Mouse (Mus musculus) myocyte (in vitro differentiated cells): ENCODE data around the gene Rab36. TPM values are rescaled to one million over a fixed set of nuclear protein-coding genes. Genes with fewer than 3 reads are reported as not detected.
A peak's percentile ranks its signal among the peaks of the same experiment; 100 is the strongest.

Experiments used
- H3K27me3 ChIP-seq: one replicate; pipeline ENCODE4 v1.6.1; 2011; ENCODE audit not compliant: control insufficient read depth, insufficient read depth, insufficient read length
- H3K36me3 ChIP-seq: one replicate; pipeline ENCODE4 v1.6.1; 2011; ENCODE audit not compliant: control insufficient read depth, insufficient read depth
- H3K4me2 ChIP-seq: one replicate; pipeline ENCODE4 v1.6.1; 2011; ENCODE audit warnings: low read depth, control low read depth
- H3K4me3 ChIP-seq: one replicate; pipeline ENCODE4 v1.5.1; 2011; ENCODE audit warnings: mild to moderate bottlenecking, control low read depth, moderate library complexity
- H3K79me2 ChIP-seq: one replicate; pipeline ENCODE4 v1.6.1; 2011; ENCODE audit not compliant: control insufficient read depth, insufficient read depth
- H3ac ChIP-seq: one replicate; pipeline ENCODE4 v1.6.1; 2011; ENCODE audit not compliant: control insufficient read depth, insufficient read length
- CEBPB ChIP-seq: IDR thresholded peaks from 2 replicates; pipeline ENCODE4 v1.6.1; 2011; ENCODE audit warnings: mild to moderate bottlenecking, moderate library complexity; ENCODE audit not compliant: poor library complexity, insufficient read depth, severe bottlenecking
- E2F4 ChIP-seq: IDR thresholded peaks from one replicate; pipeline ENCODE4 v1.6.1; 2011; ENCODE audit warnings: mild to moderate bottlenecking, control low read depth, moderate library complexity; ENCODE audit not compliant: insufficient read depth
- MAX ChIP-seq: IDR thresholded peaks from one replicate; pipeline ENCODE4 v1.6.1; 2011; ENCODE audit warnings: low read depth, mild to moderate bottlenecking, control low read depth
- MYOD1 ChIP-seq, 3 experiments: IDR thresholded peaks; one replicate each; pipeline ENCODE4 v1.6.1; 2011; ENCODE audit warnings: control low read depth in 2 of 3, low read depth in 2 of 3, mild to moderate bottlenecking in 2 of 3, moderate library complexity in 1 of 3; ENCODE audit not compliant: insufficient read length in 2 of 3, control insufficient read depth in 1 of 3
- MYOG ChIP-seq, 3 experiments: IDR thresholded peaks; one replicate each; pipeline ENCODE4 v1.6.1; 2011; ENCODE audit warnings: control low read depth in 2 of 3, low read depth in 2 of 3, mild to moderate bottlenecking in 2 of 3; ENCODE audit not compliant: insufficient read length in 2 of 3, control insufficient read depth in 1 of 3, insufficient read depth in 1 of 3
- POLR2A ChIP-seq: IDR thresholded peaks from one replicate; pipeline ENCODE4 v1.6.1; 2011; ENCODE audit warnings: low read depth, mild to moderate bottlenecking, control low read depth, moderate library complexity; ENCODE audit not compliant: insufficient read length
- POLR2AphosphoS2 ChIP-seq: IDR thresholded peaks from one replicate; pipeline ENCODE4 v1.6.1; 2011; ENCODE audit warnings: low read depth, control low read depth; ENCODE audit not compliant: insufficient read length
- REST ChIP-seq: IDR thresholded peaks from one replicate; pipeline ENCODE4 v1.6.1; 2011; ENCODE audit warnings: mild to moderate bottlenecking, control low read depth, moderate library complexity; ENCODE audit not compliant: insufficient read depth, insufficient read length
- SRF ChIP-seq: IDR thresholded peaks from one replicate; pipeline ENCODE4 v1.6.1; 2011; ENCODE audit warnings: low read depth; ENCODE audit not compliant: control insufficient read depth, insufficient read length
- TCF12 ChIP-seq: IDR thresholded peaks from one replicate; pipeline ENCODE4 v1.6.1; 2011; ENCODE audit warnings: mild to moderate bottlenecking, control low read depth; ENCODE audit not compliant: poor library complexity, insufficient read depth, severe bottlenecking
- TCF3 ChIP-seq: IDR thresholded peaks from one replicate; pipeline ENCODE4 v1.6.1; 2011; ENCODE audit warnings: low read depth, control low read depth; ENCODE audit not compliant: insufficient read length
- USF1 ChIP-seq: IDR thresholded peaks from one replicate; pipeline ENCODE4 v1.6.1; 2011; ENCODE audit warnings: low read depth, mild to moderate bottlenecking, control low read depth, moderate library complexity
- polyA plus RNA-seq: library from polyadenylated mRNA; unstranded; fragments of >200 nt; fragmentation: generic; extraction: Trizol; gene quantifications from one replicate; pipeline ENCODE4 v1.2.1, GENCODE M21; 2012; ENCODE audit warnings: missing spikeins

The Rab36 gene
- polyA plus RNA-seq, result 0.83 TPM

DNA sequence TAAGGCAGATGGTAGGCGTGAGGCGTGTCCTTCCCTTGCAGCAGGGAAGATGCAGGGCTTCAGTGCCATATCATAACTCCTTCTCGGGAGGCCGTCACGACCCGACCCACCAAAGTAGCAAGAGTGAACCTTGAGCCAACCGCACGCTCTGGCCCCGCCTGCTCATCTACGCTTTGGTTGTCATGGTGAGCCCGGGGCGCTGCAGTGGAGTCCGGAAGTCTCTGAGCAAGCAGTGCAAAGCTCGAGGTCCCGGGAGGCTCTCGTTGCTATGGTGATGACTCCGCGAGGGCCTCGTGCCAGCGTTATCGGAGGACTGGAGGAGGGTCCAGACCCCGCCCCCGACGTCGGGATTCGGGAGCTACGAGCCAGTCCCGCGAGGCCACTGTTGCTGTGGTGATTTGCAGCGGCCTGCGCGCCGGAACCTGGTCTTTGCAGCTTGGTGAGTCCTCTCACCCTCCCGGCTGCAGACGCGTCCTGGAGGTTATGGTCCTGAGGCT, at the start of gene Rab36:
Rab36 (plus strand) TSS at position 176 of the 497 bp plus-strand sequence.
- Histone ChIP-seq H3K4me2 (peak within 1 kb of the TSS; percentile 87), H3K36me3 (no peaks in the 10 kb centered on the region), H3K27me3 (no peaks in the 10 kb centered on the region), H3K4me3 (peak within 1 kb of the TSS; percentile 14), H3ac (no peak within 1 kb of the TSS), H3K79me2 (no peaks in the 10 kb centered on the region)
- TF ChIP-seq POLR2AphosphoS2 (no peak), SRF (no peak), TCF3 (no peak), USF1 (no peak), E2F4 (no peak), CEBPB (no peak), REST (no peak), MYOG (IDR thresholded peaks at IDR 0.05; ENCODE audit: control insufficient read depth in 1 of 3, insufficient read depth in 1 of 3, insufficient read length in 2 of 3, low read depth in 2 of 3) (no peak), MAX (no peak), TCF12 (no peak), MYOD1 (IDR thresholded peaks at IDR 0.05; ENCODE audit: control insufficient read depth in 1 of 3, insufficient read length in 2 of 3, low read depth in 2 of 3) (no peak), POLR2A (no peak)

DNA sequence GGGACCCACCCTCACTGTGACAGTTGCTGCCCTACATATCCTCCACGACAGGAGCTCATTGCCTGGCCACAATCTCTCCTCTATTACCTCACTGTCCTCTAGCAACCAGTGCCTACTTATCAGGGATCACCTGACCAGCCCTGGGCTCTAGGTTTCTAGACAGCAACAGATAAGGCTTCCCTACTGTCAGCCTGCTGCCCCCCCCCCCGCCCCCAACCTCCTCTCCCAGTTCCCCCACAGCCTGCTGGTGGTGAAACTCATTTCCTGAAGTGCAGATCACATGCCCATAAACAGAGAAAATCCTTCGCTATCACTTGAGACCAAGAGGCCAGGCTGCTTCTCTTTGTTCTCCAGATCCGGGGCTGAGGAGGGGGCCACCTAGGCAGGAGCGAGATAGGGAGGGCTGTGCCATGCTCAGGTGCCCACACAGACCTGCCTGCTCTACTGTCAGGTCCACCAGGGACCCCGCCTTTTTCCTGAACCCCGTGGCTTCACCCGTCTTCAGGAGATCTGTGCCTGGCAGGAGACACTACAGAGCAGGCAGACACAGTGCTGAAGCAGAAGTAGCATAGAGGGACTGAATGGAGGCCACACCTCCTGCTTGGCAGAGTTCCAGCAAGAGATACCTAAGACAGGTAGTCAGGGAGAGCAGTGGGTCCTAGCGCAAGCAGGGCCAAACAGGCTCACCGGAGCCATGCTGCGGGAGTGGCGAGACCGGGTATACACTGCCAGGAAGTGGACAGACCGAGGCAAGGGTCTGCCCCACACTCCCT, 49.0 kb upstream of the Rab36 start:
- Histone ChIP-seq H3K4me3 (no peak overlapping the region), H3K27me3 (peaks cover 14% of the 10 kb centered on the region), H3K4me2 (no peak overlapping the region), H3ac (no peak overlapping the region), H3K79me2 (no peaks in the 10 kb centered on the region), H3K36me3 (no peaks in the 10 kb centered on the region)
- TF ChIP-seq MYOD1 (IDR thresholded peaks at IDR 0.05; ENCODE audit: control insufficient read depth in 1 of 3, insufficient read length in 2 of 3, low read depth in 2 of 3), result no peak
- no peak for TF ChIP-seq E2F4
- no peak for TF ChIP-seq TCF3
- no peak for TF ChIP-seq POLR2AphosphoS2
- no peak for TF ChIP-seq REST
- no peak for TF ChIP-seq POLR2A
- no peak for TF ChIP-seq MAX
- TF ChIP-seq MYOG (IDR thresholded peaks at IDR 0.05; ENCODE audit: control insufficient read depth in 1 of 3, insufficient read depth in 1 of 3, insufficient read length in 2 of 3, low read depth in 2 of 3), result no peak
- TF ChIP-seq SRF, result no peak
- TF ChIP-seq CEBPB, result no peak
- TF ChIP-seq TCF12, result no peak
- no peak for TF ChIP-seq USF1

DNA sequence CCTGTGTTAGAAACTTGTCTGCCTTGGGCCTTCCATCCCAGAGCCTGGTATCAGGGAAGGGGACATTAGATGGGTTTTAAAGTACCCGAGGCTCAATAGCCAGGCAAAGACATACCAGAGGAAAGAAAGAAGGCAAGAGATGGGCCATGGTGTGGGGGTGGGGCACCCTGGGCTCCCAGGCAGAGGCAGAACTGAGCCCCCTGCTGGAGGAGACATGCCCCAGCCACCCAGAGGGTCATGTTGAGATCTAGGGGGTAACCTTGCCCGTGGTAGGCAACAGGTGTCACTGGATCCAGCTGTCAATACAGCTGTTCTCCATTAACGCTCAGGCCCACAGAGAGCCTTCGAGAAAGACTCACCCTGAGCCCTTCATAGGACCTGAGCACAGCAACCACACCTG, 47.0 kb upstream of the Rab36 start:
- Histone ChIP-seq H3ac (no peak overlapping the region), H3K79me2 (no peaks in the 10 kb centered on the region), H3K4me2 (no peak overlapping the region), H3K36me3 (no peaks in the 10 kb centered on the region), H3K27me3 (peaks cover 17% of the 10 kb centered on the region), H3K4me3 (no peak overlapping the region)
- TF ChIP-seq REST (no peak), CEBPB (no peak), E2F4 (no peak), TCF12 (no peak), MYOD1 (IDR thresholded peaks at IDR 0.05; ENCODE audit: control insufficient read depth in 1 of 3, insufficient read length in 2 of 3, low read depth in 2 of 3) (no peak), TCF3 (no peak)

DNA sequence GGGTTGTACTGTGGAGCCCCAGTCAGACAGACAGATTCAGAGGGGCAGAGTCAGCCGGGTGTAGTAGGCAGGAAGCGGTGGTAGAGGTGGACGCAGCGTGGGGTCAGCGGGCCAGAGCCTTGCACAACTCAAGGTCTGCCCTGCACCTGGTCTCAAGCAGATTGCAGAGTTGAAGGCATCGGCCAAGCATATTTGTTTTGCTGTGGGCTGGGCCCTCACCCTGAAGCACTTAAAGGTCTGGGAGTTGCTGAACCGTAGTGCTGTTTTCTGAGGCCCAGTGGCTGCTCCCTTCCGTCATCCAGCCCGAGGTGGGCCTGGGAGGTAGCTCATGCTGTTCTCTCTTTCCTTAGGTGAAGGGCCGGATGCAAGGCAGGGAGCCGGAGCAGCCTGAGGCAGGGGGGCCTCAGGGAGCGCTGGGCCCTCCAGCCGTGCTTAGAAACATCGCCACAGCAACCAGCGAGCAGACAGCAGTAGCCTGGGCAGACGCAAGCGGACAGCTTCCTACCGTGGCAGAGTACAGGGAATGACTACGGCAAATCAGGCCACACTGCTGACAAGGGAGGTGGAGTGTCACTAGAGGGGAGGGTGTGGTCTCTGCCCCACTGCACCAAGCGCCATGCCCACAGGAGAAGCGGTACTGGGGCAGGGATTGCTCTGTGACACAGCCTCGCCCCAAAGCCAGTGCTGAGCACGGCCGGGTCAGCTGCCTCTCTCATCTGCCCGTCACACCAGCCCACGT, 46.1 kb upstream of the Rab36 start:
- Histone ChIP-seq H3K27me3 (peaks cover 26% of the 10 kb centered on the region), H3K36me3 (no peaks in the 10 kb centered on the region), H3K4me2 (no peak overlapping the region), H3K79me2 (no peaks in the 10 kb centered on the region), H3ac (no peak overlapping the region), H3K4me3 (no peak overlapping the region)
- TF ChIP-seq REST, result no peak
- TF ChIP-seq MAX, result no peak
- TF ChIP-seq MYOD1 (IDR thresholded peaks at IDR 0.05; ENCODE audit: control insufficient read depth in 1 of 3, insufficient read length in 2 of 3, low read depth in 2 of 3), result no peak
- no peak for TF ChIP-seq MYOG (IDR thresholded peaks at IDR 0.05; ENCODE audit: control insufficient read depth in 1 of 3, insufficient read depth in 1 of 3, insufficient read length in 2 of 3, low read depth in 2 of 3)
- no peak for TF ChIP-seq USF1
- TF ChIP-seq POLR2A, result no peak
- TF ChIP-seq TCF3, result no peak
- TF ChIP-seq E2F4, result no peak
